Mouse (Mus musculus): ENCODE results near the gene Olfr67.
"Not testable (repeated sequence)": the region's sequence is repeated elsewhere in the genome, so short reads cannot be mapped to it uniquely, and the experiment has no call there.

Olfr67 gene

GRCm38 (mm10) chr7:103791721-103792120 is at the start of gene Olfr67:
Olfr67 (minus strand) TSS chr7:103791821.
- no peak for DNase-seq

DNA sequence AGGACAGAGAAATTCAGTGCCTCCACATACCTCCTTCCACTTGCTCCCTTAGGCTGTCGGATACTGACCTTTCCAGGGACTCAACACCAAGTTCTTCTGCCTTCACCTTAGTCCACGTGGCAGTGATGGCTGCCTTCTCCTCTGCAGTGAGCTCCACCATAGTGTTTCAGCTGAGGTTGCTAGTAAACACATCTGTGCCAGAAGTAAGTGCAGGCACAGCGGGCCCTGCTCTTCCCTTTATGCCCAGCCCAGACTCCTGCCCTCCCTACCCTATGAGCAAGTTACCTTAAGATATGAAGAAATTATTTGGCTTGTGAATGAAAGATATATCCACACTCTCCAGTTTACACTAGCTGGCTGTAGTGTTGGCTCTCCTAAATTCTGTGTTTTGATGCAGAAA is 48.6 kb upstream of the Olfr67 start, which contains the start of gene Hbb-bh2:
Hbb-bh2 (minus strand) TSS at position 253 of the 400 bp plus-strand sequence.
- DNase-seq: no peak

DNA sequence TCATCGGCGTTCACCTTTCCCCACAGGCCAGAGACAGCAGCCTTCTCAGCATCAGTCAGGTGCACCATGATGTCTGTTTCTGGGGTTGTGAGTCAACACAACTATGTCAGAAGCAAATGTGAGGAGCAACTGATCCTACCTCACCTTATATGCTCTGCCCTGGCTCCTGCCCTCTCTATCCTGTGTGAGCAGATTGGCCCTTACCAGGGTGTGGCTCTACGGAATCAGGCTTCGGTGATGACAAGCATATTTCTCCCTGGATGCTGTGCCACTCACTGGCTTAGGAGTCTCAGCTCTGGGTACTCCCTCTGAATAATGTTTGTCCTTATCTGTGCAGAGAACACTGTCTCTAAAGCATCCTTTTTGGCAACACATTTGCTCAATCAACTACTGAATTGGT is 36.2 kb upstream of the Olfr67 start, which contains the start of gene Hbb-bs:
Hbb-bs (minus strand) TSS at position 289 of the 400 bp plus-strand sequence.
- DNase-seq: no peak

DNA sequence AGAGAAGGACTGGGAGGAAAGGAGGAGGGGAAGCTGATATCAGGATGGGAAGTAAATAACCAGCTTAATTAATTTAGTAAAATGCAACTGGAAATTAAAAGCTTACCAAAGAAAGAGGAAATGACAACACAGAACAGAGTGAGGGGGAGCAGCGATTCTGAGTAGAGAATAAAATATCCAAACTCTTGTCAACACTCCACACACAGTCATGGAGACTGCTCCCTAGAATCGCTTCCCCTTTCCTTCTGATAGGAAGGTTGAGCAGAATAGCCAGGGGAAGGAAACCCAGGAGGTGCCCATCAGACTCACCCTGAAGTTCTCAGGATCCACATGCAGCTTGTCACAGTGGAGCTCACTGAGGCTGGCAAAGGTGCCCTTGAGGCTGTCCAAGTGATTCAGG is 35.5 kb upstream of the Olfr67 start:
- not testable (repeated sequence) for DNase-seq

GRCm38 (mm10) chr7:103826255-103826887 is 34.8 kb upstream of the Olfr67 start:
- DNase-seq: no peak

GRCm38 (mm10) chr7:103825536-103826254 is 34.1 kb upstream of the Olfr67 start:
- DNase-seq: no peak

GRCm38 (mm10) chr7:103824597-103824996 is 33.0 kb upstream of the Olfr67 start:
- no peak for DNase-seq

DNA sequence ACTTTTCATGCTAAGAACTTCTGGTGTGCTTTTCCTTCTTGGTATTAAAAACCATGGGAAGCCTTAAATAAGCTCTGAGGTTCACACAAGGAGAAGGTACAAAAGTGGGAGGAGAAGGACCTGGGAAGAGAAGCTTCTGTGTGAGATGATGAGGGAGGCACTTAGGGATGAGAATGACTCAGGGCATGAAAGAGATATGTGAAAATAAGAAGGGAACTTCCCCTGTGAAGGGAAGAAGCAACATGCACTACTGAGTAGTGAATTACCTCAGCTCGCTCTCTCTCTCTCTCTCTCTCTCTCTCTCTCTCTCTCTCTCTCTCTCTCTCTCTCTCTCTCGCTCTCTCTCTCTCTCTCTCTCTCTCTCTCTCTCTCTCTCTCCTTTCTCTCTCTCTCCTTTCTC is 23.5 kb upstream of the Olfr67 start:
- DNase-seq: not testable (repeated sequence)

DNA sequence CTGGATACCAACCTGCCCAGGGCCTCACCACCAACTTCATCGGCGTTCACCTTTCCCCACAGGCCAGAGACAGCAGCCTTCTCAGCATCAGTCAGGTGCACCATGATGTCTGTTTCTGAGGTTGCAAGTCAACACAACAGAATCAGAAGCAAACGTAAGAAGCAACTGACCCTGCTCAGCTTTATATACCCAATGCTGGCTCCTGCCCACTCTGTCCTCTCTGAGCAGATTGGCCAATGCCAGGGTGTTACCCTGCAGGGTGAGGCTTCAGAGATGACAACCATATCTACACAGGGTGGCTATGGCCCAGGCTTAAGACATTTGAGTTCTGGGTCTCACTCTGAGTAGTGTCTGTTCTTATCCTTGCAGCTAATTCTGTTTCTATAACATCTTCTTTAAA is 22.1 kb upstream of the Olfr67 start, which contains the start of gene Hbb-bt:
Hbb-bt (minus strand) TSS at position 231 of the 400 bp plus-strand sequence.
- DNase-seq: no peak

DNA sequence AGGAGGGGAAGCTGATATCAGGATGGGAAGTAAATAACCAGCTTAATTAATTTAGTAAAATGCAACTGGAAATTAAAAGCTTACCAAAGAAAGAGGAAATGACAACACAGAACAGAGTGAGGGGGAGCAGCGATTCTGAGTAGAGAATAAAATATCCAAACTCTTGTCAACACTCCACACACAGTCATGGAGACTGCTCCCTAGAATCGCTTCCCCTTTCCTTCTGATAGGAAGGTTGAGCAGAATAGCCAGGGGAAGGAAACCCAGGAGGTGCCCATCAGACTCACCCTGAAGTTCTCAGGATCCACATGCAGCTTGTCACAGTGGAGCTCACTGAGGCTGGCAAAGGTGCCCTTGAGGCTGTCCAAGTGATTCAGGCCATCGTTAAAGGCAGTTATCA is 21.5 kb upstream of the Olfr67 start:
- not testable (repeated sequence) for DNase-seq

DNA sequence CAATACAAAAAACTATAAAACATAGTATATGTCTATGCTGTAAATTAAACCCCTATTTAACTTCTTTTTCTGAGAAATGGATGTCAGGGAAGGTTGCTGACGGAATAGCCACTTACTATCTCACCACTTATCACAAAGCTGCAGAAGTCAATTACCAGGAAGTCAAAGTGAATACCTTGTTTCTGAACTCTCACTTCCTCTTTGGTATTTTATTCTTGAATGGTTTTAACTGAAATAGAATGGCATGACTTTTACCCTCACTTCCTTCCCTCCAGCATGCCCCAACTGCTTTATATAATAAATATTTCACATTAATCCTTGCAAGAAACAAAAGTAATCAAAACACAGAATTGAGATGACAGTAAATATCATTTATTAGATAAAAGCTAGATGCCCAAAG is 20.6 kb upstream of the Olfr67 start:
- no peak for DNase-seq

DNA sequence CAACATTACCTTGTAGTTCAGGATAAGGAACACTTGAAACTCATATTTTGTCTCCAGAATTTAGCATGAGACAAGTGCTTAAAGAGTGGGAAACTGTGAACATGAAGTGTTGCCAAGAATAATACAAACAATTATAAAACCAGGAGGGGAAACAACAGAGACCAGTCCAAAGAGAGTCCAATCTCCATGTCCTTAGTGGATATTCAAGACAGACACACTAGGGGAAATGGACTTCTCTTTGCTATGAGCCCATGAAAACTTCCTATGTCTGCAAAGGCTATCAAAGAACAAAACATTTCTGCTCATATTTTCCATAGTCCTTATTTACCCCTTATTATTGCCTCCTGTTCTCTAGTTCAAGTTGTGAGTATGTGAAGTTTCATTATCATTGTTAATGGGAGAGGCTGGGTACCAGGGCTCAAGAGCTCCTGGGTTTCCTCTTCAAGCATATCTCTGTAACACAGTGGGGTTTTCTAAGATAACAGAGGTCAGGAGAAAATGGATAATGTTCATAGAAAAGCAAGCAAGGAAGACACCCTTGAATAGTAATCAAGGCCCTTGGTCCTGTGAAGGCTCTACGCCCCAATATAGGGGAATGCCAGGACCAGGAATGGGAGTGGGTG is 19.7 kb upstream of the Olfr67 start:
- no peak for DNase-seq

GRCm38 (mm10) chr7:103810746-103811145 is 19.1 kb upstream of the Olfr67 start:
- DNase-seq: no peak

GRCm38 (mm10) chr7:103810296-103810695 is 18.7 kb upstream of the Olfr67 start:
- DNase-seq: no peak

- DNase-seq: no peak
Measured at GRCm38 (mm10) chr7:103809801-103810155, 18.2 kb upstream of the Olfr67 start.

- DNase-seq: no peak
Measured at GRCm38 (mm10) chr7:103808971-103809800, 17.6 kb upstream of the Olfr67 start.

GRCm38 (mm10) chr7:103808120-103808519 is 16.5 kb upstream of the Olfr67 start:
- DNase-seq: not testable (repeated sequence)

GRCm38 (mm10) chr7:103806856-103807255 is 15.2 kb upstream of the Olfr67 start:
- DNase-seq: peak in 1 of 2 experiments; percentile 3

- DNase-seq: no peak
Measured at GRCm38 (mm10) chr7:103792669-103793388, 1.2 kb upstream of the Olfr67 start.

GRCm38 (mm10) chr7:103779598-103779997 is 12.0 kb downstream of the Olfr67 start, which contains the start of gene Olfr68:
Olfr68 (minus strand) TSS chr7:103779698.
- no peak for DNase-seq

DNA sequence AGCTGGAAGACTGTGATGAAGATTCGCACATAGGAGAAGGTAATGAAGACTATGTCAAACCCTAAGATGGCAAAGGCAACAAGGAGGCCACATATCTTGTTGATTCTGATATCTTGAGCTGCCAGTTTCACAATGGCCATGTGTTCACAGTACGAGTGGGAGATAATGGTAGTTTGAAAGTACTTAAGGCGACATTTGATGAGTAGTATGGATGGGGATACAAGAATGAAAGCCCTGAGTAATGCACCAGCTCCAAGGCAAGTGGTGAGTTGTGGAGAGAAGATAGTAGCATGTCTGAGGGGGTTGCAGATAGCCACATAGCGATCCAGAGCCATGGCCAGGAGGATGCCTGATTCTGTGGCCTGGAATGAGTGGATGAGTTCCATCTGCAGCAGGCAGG is 14.0 kb downstream of the Olfr67 start:
- not testable (repeated sequence) for DNase-seq

- no peak for DNase-seq
Measured at GRCm38 (mm10) chr7:103771494-103771893, 20.1 kb downstream of the Olfr67 start, which contains the start of gene Olfr69. Olfr69 (minus strand) TSS chr7:103771594.
